Mouse (Mus musculus) testis, adult 2 months (tissue): ENCODE data around the gene Trip6. TPM values are rescaled to one million over a fixed set of nuclear protein-coding genes. Genes with fewer than 3 reads are reported as not detected.
A peak's percentile ranks its signal among the peaks of the same experiment; 100 is the strongest.

Source experiments
- H3K27ac ChIP-seq: fragments of 200-500 bp; 2 replicates; pipeline ENCODE4 v1.5.1; 2012; ENCODE audit warnings: low read depth, low read length; ENCODE audit not compliant: control insufficient read depth, insufficient read depth
- H3K27me3 ChIP-seq: fragments of 200-500 bp; 2 replicates; pipeline ENCODE4 v1.6.1; 2012; ENCODE audit warnings: mild to moderate bottlenecking, low read length, moderate library complexity; ENCODE audit not compliant: control insufficient read depth, insufficient read depth
- H3K36me3 ChIP-seq: fragments of 200-500 bp; 2 replicates; pipeline ENCODE4 v1.6.1; 2012; ENCODE audit warnings: mild to moderate bottlenecking, low read length; ENCODE audit not compliant: control insufficient read depth, insufficient read depth
- H3K4me1 ChIP-seq: fragments of 200-500 bp; 2 replicates; pipeline ENCODE4 v1.6.1; 2012; ENCODE audit warnings: low read length; ENCODE audit not compliant: control insufficient read depth, insufficient read depth
- H3K4me3 ChIP-seq: fragments of 200-500 bp; 2 replicates; pipeline ENCODE4 v1.5.1; 2012; ENCODE audit warnings: low read depth, mild to moderate bottlenecking, low read length, moderate library complexity, mixed read lengths; ENCODE audit not compliant: control insufficient read depth
- CTCF ChIP-seq: fragments of 200-500 bp; IDR thresholded peaks from 2 replicates; pipeline ENCODE4 v1.5.1; 2012; ENCODE audit warnings: low read depth, mild to moderate bottlenecking, inconsistent platforms, low read length, moderate library complexity; ENCODE audit not compliant: control insufficient read depth, insufficient read depth, insufficient replicate concordance
- POLR2A ChIP-seq: fragments of 200-500 bp; IDR thresholded peaks from 2 replicates; pipeline ENCODE4 v1.6.1; 2012; ENCODE audit warnings: low read depth, mild to moderate bottlenecking, inconsistent platforms, low read length, moderate library complexity; ENCODE audit not compliant: control insufficient read depth
- polyA plus RNA-seq: library from polyadenylated mRNA; depleted of rRNA; stranded (reverse); fragments of >200 nt; gene quantifications from 2 replicates; pipeline ENCODE4 v1.2.3, GENCODE M21; 2012; rRNA removed

Gene Trip6
- polyA plus RNA-seq, 1 experiment = 4.1 TPM

DNA sequence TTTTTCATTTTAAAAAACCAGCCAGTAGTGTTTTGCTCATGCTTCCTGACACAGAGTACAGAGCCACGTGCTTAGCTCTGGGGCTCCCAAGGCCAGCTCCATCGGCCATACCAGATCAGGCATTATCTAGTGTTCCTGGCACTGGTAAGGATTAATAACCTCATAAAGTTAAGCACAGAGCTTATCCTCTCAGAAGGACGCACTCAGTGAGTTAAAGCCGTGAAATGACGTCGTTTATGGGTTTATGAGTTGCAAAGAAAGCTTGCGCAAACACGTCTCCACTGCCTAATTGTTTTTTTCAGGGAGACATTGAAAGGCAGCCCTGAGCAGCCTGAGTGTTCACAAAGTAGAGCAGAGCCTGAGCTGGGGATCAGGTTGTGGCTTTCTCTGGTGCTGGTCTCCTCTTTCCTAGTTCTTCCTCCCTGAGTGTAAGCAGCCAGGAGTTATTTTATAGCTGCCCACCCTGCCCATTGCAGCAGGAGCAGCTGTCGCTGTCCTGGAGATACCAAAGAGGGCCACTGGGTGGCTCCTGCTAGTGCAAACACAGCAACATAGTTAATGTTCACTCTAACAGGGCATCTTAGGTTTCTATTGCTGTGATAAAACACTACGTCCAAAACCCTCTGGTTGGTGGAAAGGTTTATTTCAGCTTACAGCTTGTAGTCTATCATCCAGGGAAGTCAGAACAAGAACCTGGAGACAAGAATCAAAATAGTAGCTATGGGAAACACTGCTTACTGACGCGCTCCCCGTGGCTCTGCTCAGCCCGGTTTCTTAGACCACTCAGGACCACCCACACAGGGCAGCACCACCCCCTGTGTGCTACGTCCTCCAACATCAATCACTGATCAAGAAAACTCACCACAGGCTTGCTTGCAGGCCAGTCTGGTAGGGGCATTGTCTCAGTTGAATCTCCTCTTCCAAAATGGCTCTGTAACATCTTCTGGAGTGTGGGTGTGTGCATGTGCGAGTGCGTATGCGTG lies 36.6 kb downstream of the Trip6 start:
- TF ChIP-seq POLR2A = no peak
- TF ChIP-seq CTCF = peak; percentile 28; the same call in 1 of the 2 replicates

DNA sequence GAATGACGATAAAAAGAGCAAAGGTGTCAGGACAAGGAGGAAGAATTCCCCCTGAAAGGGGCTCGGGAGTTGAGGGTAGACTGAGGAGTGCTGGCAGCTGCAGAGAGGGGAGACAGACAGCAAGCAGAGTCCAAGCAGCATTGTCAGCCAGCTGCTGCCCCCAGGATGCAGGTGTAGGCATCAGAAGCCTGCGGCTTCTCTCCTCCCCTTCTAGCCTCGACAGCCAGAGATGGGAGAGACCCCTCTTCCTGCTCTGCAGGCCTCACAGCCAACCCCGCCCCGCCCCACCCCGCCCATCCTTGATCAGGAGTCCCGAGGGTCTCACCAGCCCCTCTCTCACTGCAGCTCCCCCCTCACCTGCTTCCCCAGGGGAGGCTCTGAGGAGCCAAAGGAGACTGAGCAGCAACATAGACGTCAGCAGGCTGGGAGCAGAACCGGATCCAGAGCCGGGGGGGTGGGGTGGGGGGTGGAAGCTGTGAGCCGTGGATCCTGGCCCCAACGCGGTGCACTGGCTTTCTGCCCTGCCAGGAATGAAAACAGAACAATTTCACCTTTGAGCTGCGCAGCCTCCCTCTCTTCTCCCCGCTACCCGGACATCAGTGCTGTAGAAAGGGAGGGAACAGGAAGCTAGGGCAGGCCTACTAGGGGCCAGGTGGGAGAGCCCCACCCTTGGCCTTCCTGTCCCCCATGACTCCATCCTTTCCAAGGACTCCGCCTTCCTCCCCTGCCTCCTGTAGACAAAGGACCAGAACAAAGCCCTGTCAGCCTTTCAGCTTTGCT lies 45.9 kb downstream of the Trip6 start:
- H3K36me3 ChIP-seq = no peaks in the 10 kb centered on the region
- peaks cover 2% of the 10 kb centered on the region for H3K4me1 ChIP-seq
- no peak overlapping the region for H3K27ac ChIP-seq
- H3K27me3 ChIP-seq = no peaks in the 10 kb centered on the region
- no peak overlapping the region for H3K4me3 ChIP-seq
- TF ChIP-seq POLR2A (no peak), CTCF (no peak)

More for the DNA sequence above, 36.6 kb downstream of the Trip6 start:
- H3K27ac ChIP-seq = no peak overlapping the region
- no peak overlapping the region for H3K4me3 ChIP-seq
- no peaks in the 10 kb centered on the region for H3K4me1 ChIP-seq
- H3K27me3 ChIP-seq = no peaks in the 10 kb centered on the region
- H3K36me3 ChIP-seq = no peaks in the 10 kb centered on the region

DNA sequence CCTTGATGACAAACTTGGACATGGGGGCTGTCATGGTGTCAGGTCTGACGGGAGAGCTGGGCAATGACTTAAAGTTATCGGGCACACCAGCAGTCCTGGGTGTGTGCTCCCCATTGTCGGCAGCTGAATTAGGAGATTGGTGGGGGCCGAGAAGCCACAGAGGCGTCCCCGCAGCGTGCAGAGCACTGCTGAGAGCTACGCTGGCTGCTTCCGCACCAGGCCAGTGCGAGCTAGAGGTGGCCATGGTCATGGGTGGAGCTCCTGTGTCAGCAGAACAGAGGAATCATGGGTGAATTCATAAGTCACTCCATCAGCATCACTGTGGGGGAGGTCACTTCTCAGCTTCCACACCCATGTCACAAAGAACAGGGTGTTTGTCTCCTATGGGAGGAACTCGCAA lies 49.4 kb downstream of the Trip6 start:
- H3K27me3 ChIP-seq = no peaks in the 10 kb centered on the region
- TF ChIP-seq CTCF = no peak
- no peak for TF ChIP-seq POLR2A
- no peak overlapping the region for H3K27ac ChIP-seq
- no peak overlapping the region for H3K4me3 ChIP-seq
- no peaks in the 10 kb centered on the region for H3K36me3 ChIP-seq
- peaks cover 2% of the 10 kb centered on the region for H3K4me1 ChIP-seq

DNA sequence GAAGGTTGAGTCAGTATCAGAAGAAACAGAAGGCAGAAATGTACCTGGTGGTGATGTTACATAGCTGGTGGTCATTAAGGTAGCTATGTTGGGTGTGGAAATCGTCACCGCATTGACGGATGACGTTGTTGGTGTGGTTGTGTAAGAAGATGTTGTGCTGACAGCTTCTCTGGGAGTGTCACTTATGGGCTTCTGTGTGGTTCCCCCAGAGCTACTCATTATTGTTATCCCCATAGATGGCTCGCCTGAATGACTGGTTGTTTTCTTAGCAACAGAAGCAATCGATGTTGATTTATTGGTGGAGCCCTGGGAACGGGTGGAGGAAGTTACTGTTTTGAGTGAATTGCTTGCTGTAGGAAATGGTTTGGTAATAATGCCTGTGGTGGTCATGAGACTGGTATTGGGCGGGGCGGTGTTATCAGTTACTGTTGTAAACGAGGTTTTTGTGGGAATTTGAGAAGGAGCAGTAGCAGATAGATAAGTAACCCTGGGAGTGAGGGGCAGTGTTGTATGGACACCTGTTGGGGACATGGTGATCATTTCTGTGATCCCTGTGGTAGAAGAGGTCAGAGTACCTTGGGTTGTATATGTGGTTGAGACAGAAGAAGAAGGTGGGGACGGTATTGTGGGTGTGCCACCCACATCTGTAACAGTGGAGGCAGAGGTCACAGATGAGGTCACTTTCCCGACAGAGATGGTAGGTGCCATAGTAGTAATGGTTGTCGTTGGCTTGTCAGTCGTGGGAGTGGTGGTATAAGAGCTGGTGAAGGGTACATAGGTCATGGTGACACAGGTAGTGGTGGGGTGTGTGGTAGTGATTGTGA lies 50.1 kb downstream of the Trip6 start:
- Histone ChIP-seq H3K27ac (no peak overlapping the region), H3K4me3 (no peak overlapping the region), H3K4me1 (peaks cover 2% of the 10 kb centered on the region), H3K27me3 (no peaks in the 10 kb centered on the region), H3K36me3 (no peaks in the 10 kb centered on the region)
- TF ChIP-seq CTCF (no peak), POLR2A (no peak)

Other genes with a start within 250 kb of the Trip6 start
- gene Serpine1, start 242.1 kb downstream of the Trip6 start, polyA plus RNA-seq = 0.72 and 0.88 TPM in 2 replicates
- gene Trim56, start 198.2 kb downstream of the Trip6 start, polyA plus RNA-seq = 0.58 and 0.76 TPM in 2 replicates
- gene Muc3, start 165.1 kb downstream of the Trip6 start, polyA plus RNA-seq = 24.7 and 26.0 TPM in 2 replicates
- gene Muc3a, start 102.0 kb downstream of the Trip6 start, polyA plus RNA-seq = 1.2 and 1.4 TPM in 2 replicates
- 0.09 and 0.30 TPM in 2 replicates for gene Ache, start 26.9 kb downstream of the Trip6 start, polyA plus RNA-seq
- gene Ufsp1, start 19.8 kb downstream of the Trip6 start, polyA plus RNA-seq = 1.6 and 1.7 TPM in 2 replicates
- 174 and 178 TPM in 2 replicates for gene Srrt, start 6.7 kb downstream of the Trip6 start, polyA plus RNA-seq
- gene Slc12a9, start 19.2 kb upstream of the Trip6 start, polyA plus RNA-seq = 3.6 and 4.4 TPM in 2 replicates
- gene Ephb4, start 35.7 kb upstream of the Trip6 start, polyA plus RNA-seq = 1.8 and 2.7 TPM in 2 replicates
- 10.2 and 11.5 TPM in 2 replicates for gene Zan, start 162.7 kb upstream of the Trip6 start, polyA plus RNA-seq
- gene Pop7, start 188.1 kb upstream of the Trip6 start, polyA plus RNA-seq = 10.2 and 12.7 TPM in 2 replicates
- 11.5 and 12.0 TPM in 2 replicates for gene Gigyf1, start 204.1 kb upstream of the Trip6 start, polyA plus RNA-seq
- gene Epo, start 218.8 kb upstream of the Trip6 start, polyA plus RNA-seq = not detected in 2 replicates
- gene Gnb2, start 219.1 kb upstream of the Trip6 start, polyA plus RNA-seq = 369 and 402 TPM in 2 replicates
- gene Actl6b, start 239.1 kb upstream of the Trip6 start, polyA plus RNA-seq = 0.25 TPM in 2 replicates